Mouse (Mus musculus): ENCODE results near the gene Gm9970.

The Gm9970 gene

GRCm38 (mm10) chr5:31195671-31196070 is 45.4 kb downstream of the Gm9970 start:
- DNase-seq (ENCODE audit: low read depth, low spot score) = no peak

- DNase-seq (ENCODE audit: low read depth, low spot score) = peak; percentile 79
These were observed 46.2 kb downstream of the Gm9970 start for GRCm38 (mm10) chr5:31194486-31195485.

DNA sequence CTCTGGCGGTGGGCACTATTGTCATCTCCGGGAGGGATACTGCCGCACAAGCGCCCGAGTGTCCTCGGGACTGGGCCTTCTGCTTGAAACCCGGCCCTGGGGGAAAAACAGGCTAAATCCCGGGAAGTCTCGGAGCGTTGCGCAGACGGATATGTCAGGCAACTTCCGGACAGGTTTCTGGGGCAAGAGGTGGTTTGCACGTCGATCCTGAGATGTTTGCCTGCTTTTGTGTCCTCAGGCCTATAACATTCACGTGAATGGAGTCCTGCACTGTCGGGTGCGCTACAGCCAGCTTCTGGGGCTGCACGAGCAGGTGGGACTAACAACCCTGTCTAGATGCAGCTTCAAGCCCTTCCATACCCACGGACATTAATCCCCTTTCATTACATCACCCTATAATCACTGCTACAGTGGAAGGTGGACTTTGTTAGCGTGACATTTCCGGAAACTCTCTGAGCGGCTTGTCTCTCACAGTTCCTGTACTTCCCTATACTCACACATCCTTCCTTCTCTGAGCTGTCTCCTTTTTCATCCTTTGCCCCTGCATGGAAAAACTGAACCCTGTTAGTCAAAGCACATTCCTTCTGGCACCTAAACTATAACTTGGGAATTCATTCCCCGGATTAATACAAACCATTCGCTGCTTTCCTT is 47.3 kb downstream of the Gm9970 start:
- peak; percentile 38 for DNase-seq (ENCODE audit: low read depth, low spot score)

DNA sequence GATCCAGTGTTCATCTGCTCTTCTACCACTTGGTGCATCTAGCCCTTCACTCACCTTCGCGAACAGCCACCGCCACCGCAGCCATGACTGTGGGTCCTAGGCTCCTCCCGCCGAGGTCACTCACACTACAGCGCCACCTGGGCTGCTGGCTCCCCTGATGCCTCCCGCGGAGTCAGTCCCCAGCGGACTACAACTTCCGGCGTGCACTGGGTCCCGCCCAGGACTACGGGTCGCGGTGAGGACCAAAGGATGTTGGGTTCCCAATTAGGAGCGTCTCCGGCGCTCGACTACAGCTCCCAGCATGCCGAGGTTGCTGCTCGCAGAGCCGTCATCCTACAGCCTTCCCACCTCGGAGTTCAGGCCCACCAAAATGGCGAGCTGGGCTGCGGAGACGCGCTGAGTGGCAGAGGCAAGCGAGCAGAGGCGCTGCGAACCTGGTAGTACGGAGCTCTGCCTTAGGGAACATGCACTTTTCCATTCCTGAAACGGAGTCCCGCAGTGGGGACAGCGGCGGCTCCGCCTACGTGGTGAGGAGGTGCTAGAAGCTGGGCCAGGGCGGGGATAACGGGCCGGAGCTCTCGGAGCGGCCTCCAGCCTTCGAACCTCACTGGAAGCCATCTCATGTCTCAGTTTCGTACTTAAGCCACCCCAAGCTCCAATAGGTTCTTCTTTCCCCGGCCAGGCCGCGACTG is 47.9 kb downstream of the Gm9970 start, which contains the start of the genes Snx17 and Eif2b4:
TSS of gene Snx17 (plus strand) at position 289 of the 692 bp plus-strand sequence.
TSS of gene Eif2b4 (minus strand) at position 492 of the 692 bp plus-strand sequence.
- DNase-seq (ENCODE audit: low read depth, low spot score) = peak; percentile 99

- DNase-seq (ENCODE audit: low read depth, low spot score) = no peak
These were observed 48.7 kb downstream of the Gm9970 start for GRCm38 (mm10) chr5:31192045-31192938.

All from ZHBTc4 (cell line).